Mouse (Mus musculus) liver, embryonic 13.5 days (tissue): ENCODE measurements around the gene Hoxc9. TPM values are rescaled to one million over a fixed set of nuclear protein-coding genes. Genes with fewer than 3 reads are reported as not detected.

Source experiments
- ATAC-seq: fragments of 200-750 bp; cut with Nextera tagmentation; 2 replicates; pipeline ENCODE4 v1.8.0; 2017; ENCODE audit warnings: low read depth, mild to moderate bottlenecking, moderate number of reproducible peaks, moderate library complexity
- DNase-seq: peaks from one replicate; pipeline ENCODE4 v3.0.0; 2022
- H3K27ac ChIP-seq: fragments of 300-500 bp; sonication (generic); 2 replicates; pipeline ENCODE4 v1.5.1; 2015; ENCODE audit warnings: moderate library complexity, mild to moderate bottlenecking, inconsistent platforms
- H3K27me3 ChIP-seq: fragments of 300-500 bp; sonication (generic); 2 replicates; pipeline ENCODE4 v1.6.1; 2015; ENCODE audit warnings: mild to moderate bottlenecking, inconsistent platforms
- H3K36me3 ChIP-seq: fragments of 300-500 bp; sonication (generic); 2 replicates; pipeline ENCODE4 v1.6.1; 2015; ENCODE audit warnings: mild to moderate bottlenecking, inconsistent platforms
- H3K4me1 ChIP-seq: fragments of 300-500 bp; sonication (generic); replicated peaks from 2 replicates; pipeline ENCODE4 v1.6.1; 2015; ENCODE audit warnings: inconsistent platforms
- H3K4me2 ChIP-seq: fragments of 300-500 bp; sonication (generic); 2 replicates; pipeline ENCODE4 v1.6.1; 2015; ENCODE audit warnings: inconsistent platforms, mild to moderate bottlenecking, moderate library complexity
- H3K4me3 ChIP-seq: fragments of 300-500 bp; sonication (generic); replicated peaks from 2 replicates; pipeline ENCODE4 v1.5.1; 2015; ENCODE audit warnings: mild to moderate bottlenecking, inconsistent platforms
- H3K9ac ChIP-seq: fragments of 300-500 bp; sonication (generic); 2 replicates; pipeline ENCODE4 v1.6.1; 2015; ENCODE audit warnings: mild to moderate bottlenecking, inconsistent platforms
- H3K9me3 ChIP-seq: fragments of 300-500 bp; sonication (generic); replicated peaks from 2 replicates; pipeline ENCODE4 v1.6.1; 2016; ENCODE audit warnings: inconsistent platforms
- WGBS: fragments of 180-500 bp; shearing (Covaris S2); methylation state at CpG from one replicate; pipeline ENCODE4 v1.1.7; 2015; ENCODE audit not compliant: insufficient replicate concordance; 5-methylcytosine and 5-hydroxymethylcytosine counted together
- polyA plus RNA-seq: library from polyadenylated mRNA; unstranded; fragments of >200 nt; fragmentation: Nextera tagmentation; extraction: Ambion mirVana; gene quantifications from 2 replicates; pipeline ENCODE4 v1.2.1, GENCODE M21; 2015

Gene Hoxc9
- polyA plus RNA-seq, 1 experiment from 2014 or later: not detected

DNA sequence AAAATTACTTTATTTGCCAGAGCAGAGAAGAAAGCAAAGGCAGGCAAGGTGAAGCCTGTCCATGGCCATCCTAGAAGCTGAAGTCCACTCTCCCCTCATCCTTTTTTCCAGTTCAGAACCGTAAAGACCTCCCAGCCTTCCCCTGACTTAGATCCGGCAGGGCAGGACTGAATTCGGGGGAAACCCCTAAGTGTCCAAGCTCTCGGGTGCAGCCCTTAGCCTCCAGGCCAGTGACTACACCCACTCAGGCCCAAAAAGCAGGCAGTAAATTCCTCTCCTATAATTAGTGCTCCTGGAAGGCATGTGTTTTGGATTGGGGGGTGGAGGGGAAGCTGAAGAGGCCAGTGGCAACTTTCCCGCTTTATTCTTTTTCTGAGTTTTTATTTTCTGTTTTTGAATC lies 29.6 kb downstream of the Hoxc9 start:
- H3K4me2 ChIP-seq: no peak overlapping the region
- H3K27me3 ChIP-seq: peaks cover 100% of the 10 kb centered on the region
- H3K27ac ChIP-seq: no peak overlapping the region
- no peak overlapping the region for H3K9ac ChIP-seq
- H3K9me3 ChIP-seq: no peaks in the 10 kb centered on the region
- no peak overlapping the region for H3K4me3 ChIP-seq
- no peaks in the 10 kb centered on the region for H3K36me3 ChIP-seq
- no peaks in the 10 kb centered on the region for H3K4me1 ChIP-seq
- 16% methylated on average over 5 of the region's 5 CpGs for WGBS
- DNase-seq (no peak), ATAC-seq (no peak)

GRCm38 (mm10) chr15:103006326-103006725 lies 30.1 kb downstream of the Hoxc9 start:
- no peak overlapping the region for H3K27ac ChIP-seq
- DNase-seq (no peak), ATAC-seq (no peak)
- WGBS: 34% methylated on average over 1 of the region's 1 CpGs
- H3K9me3 ChIP-seq: no peaks in the 10 kb centered on the region
- no peaks in the 10 kb centered on the region for H3K4me1 ChIP-seq
- H3K4me3 ChIP-seq: no peak overlapping the region
- H3K27me3 ChIP-seq: peaks cover 100% of the 10 kb centered on the region
- H3K4me2 ChIP-seq: no peak overlapping the region
- H3K36me3 ChIP-seq: no peaks in the 10 kb centered on the region
- H3K9ac ChIP-seq: no peak overlapping the region

DNA sequence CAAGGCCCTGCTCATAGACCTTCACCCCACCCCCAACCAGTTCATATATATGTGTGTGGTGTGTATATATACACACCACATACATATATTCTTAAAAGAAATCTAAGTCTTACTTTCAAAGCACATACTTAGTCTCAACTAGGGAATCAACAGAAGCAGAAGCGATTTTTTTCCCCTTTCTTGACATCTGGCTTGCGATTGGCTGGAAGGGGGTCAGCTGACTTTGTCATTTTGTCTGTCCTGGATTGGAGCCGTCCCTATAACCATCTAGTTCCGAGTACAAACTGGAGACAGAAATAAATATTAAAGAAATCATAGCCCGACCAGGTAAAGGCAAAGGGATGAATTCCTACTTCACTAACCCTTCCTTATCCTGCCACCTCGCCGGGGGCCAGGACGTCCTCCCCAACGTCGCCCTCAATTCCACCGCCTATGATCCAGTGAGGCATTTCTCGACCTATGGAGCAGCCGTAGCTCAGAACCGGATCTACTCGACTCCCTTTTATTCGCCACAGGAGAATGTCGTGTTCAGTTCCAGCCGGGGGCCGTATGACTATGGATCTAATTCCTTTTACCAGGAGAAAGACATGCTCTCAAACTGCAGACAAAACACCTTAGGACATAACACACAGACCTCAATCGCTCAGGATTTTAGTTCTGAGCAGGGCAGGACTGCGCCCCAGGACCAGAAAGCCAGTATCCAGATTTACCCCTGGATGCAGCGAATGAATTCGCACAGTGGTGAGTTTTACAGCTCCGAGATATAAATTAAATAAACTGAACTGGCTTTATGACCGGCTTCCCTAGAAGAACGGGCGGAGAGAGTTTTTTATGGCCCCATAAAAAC lies 33.2 kb downstream of the Hoxc9 start:
- H3K4me2 ChIP-seq: no peak overlapping the region
- no peaks in the 10 kb centered on the region for H3K36me3 ChIP-seq
- ATAC-seq (no peak), DNase-seq (no peak)
- 2% methylated on average over 27 of the region's 27 CpGs for WGBS
- H3K4me1 ChIP-seq: no peaks in the 10 kb centered on the region
- no peak overlapping the region for H3K9ac ChIP-seq
- no peaks in the 10 kb centered on the region for H3K9me3 ChIP-seq
- H3K27ac ChIP-seq: no peak overlapping the region
- peaks cover 100% of the 10 kb centered on the region for H3K27me3 ChIP-seq
- H3K4me3 ChIP-seq: no peak overlapping the region

GRCm38 (mm10) chr15:103010112-103010846 lies 34.0 kb downstream of the Hoxc9 start:
- peaks cover 100% of the 10 kb centered on the region for H3K27me3 ChIP-seq
- no peaks in the 10 kb centered on the region for H3K36me3 ChIP-seq
- no peak overlapping the region for H3K4me3 ChIP-seq
- no peaks in the 10 kb centered on the region for H3K4me1 ChIP-seq
- no peak overlapping the region for H3K4me2 ChIP-seq
- H3K9ac ChIP-seq: no peak overlapping the region
- DNase-seq (no peak), ATAC-seq (no peak)
- WGBS: 2% methylated on average over 31 of the region's 31 CpGs
- H3K27ac ChIP-seq: no peak overlapping the region
- no peaks in the 10 kb centered on the region for H3K9me3 ChIP-seq

GRCm38 (mm10) chr15:103010847-103011555 lies 34.8 kb downstream of the Hoxc9 start:
- H3K4me2 ChIP-seq: no peak overlapping the region
- no peak overlapping the region for H3K4me3 ChIP-seq
- H3K9me3 ChIP-seq: no peaks in the 10 kb centered on the region
- H3K4me1 ChIP-seq: no peaks in the 10 kb centered on the region
- H3K27ac ChIP-seq: no peak overlapping the region
- no peak for ATAC-seq
- no peak overlapping the region for H3K9ac ChIP-seq
- no peaks in the 10 kb centered on the region for H3K36me3 ChIP-seq
- DNase-seq: no peak
- WGBS: 2% methylated on average over 28 of the region's 28 CpGs
- H3K27me3 ChIP-seq: peaks cover 100% of the 10 kb centered on the region

GRCm38 (mm10) chr15:103011928-103012486 lies 35.8 kb downstream of the Hoxc9 start:
- ATAC-seq: no peak
- 6% methylated on average over 26 of the region's 26 CpGs for WGBS

DNA sequence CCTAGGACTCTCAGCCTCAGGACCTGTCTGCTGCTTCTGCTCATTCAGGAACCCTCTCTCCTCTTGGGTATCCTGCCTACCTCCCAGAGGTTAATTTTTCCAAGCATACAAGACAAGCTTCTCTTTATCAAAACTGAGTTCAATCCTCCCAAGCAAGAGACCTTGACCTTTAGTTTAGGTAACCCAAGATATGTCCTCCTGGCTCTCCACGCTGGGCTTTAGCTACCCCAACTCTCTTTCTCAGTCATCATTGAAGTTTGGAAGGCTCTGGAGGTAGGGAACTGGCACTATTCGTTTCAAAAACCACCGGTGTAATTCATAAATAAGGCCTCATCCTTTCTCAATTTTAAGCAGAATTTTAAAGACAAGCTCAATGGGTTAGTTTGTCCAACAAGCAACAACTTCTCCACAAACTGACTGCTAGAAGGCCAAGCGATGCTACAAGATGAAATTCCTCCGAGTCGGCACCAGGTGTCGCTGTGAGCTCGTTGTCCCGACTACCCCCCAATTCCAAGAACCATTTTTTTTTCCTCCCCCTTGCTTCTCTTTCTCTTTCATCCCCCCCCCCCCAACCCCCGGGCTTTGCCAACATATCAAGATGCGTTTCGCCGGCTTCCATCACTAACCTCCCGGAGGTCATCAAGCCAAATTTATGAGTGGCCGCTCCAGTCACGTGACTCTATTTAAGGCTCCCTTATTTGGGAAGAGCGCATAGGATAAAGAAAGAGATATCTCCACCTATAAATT lies 37.2 kb downstream of the Hoxc9 start:
- peaks cover 100% of the 10 kb centered on the region for H3K27me3 ChIP-seq
- no peak overlapping the region for H3K27ac ChIP-seq
- 5% methylated on average over 17 of the region's 17 CpGs for WGBS
- H3K9me3 ChIP-seq: no peaks in the 10 kb centered on the region
- H3K4me3 ChIP-seq: peak overlapping the region; percentile 25; the same call in 1 of the 2 replicates
- no peaks in the 10 kb centered on the region for H3K36me3 ChIP-seq
- ATAC-seq: no peak
- peak overlapping the region; percentile 33 for H3K4me2 ChIP-seq
- DNase-seq: no peak
- H3K4me1 ChIP-seq: no peaks in the 10 kb centered on the region
- no peak overlapping the region for H3K9ac ChIP-seq

More at GRCm38 (mm10) chr15:103011928-103012486, 35.8 kb downstream of the Hoxc9 start:
- no peak overlapping the region for H3K27ac ChIP-seq
- H3K4me3 ChIP-seq: no peak overlapping the region
- no peak overlapping the region for H3K9ac ChIP-seq
- H3K9me3 ChIP-seq: no peaks in the 10 kb centered on the region
- H3K27me3 ChIP-seq: peaks cover 100% of the 10 kb centered on the region
- H3K4me2 ChIP-seq: no peak overlapping the region
- H3K36me3 ChIP-seq: no peaks in the 10 kb centered on the region
- H3K4me1 ChIP-seq: no peaks in the 10 kb centered on the region
- DNase-seq: no peak

GRCm38 (mm10) chr15:103014166-103015008 lies 38.1 kb downstream of the Hoxc9 start:
- no peaks in the 10 kb centered on the region for H3K36me3 ChIP-seq
- no peak overlapping the region for H3K27ac ChIP-seq
- H3K9me3 ChIP-seq: no peaks in the 10 kb centered on the region
- no peak for DNase-seq
- WGBS: 2% methylated on average over 48 of the region's 57 CpGs
- no peaks in the 10 kb centered on the region for H3K4me1 ChIP-seq
- no peak for ATAC-seq
- H3K9ac ChIP-seq: no peak overlapping the region
- H3K27me3 ChIP-seq: peaks cover 100% of the 10 kb centered on the region
- peak overlapping the region; percentile 33 for H3K4me2 ChIP-seq
- peak overlapping the region; percentile 25 for H3K4me3 ChIP-seq

- Histone ChIP-seq H3K36me3 (no peaks in the 10 kb centered on the region), H3K9me3 (no peaks in the 10 kb centered on the region), H3K4me3 (0 out of 2 replicates have a peak overlapping the region, but pooled peaks have one; percentile 22), H3K4me2 (no peak overlapping the region), H3K27ac (no peak overlapping the region), H3K4me1 (no peaks in the 10 kb centered on the region), H3K27me3 (peaks cover 100% of the 10 kb centered on the region), H3K9ac (no peak overlapping the region)
- no peak for DNase-seq
- WGBS: 3% methylated on average over 28 of the region's 28 CpGs
- ATAC-seq: no peak
These were observed 38.8 kb downstream of the Hoxc9 start for GRCm38 (mm10) chr15:103015009-103015399.
